Mouse (Mus musculus): ENCODE measurements around the gene Fam19a4.
"Not testable (repeated sequence)": the region's sequence is repeated elsewhere in the genome, so short reads cannot be mapped to it uniquely, and the experiment has no call there.

Fam19a4 gene

DNA sequence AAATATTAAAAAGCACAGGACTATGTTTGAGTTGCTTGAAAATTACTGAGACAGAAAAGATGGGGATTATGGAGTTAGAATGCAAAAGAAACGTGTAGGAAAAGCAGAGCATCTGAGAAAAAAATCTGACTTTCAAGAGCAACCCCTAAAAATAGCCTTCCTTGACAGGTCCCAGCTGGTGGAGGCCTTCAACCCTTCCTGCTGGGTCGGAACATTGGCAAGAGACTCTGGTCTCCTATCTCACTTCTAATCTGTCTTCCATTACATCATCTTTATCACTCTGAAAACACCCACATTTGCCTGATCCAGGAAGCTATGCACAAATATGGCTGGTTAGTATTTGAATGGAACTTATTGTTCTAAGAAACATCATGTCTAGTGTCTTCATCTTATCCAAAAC, 115.4 kb downstream of the Fam19a4 start:
- in situ Hi-C loops (cut with MboI), result no loop called here

- in situ Hi-C loops (cut with MboI), result no loop called here
These were observed 124.4 kb downstream of the Fam19a4 start for GRCm38 (mm10) chr6:96935776-96936175.

DNA sequence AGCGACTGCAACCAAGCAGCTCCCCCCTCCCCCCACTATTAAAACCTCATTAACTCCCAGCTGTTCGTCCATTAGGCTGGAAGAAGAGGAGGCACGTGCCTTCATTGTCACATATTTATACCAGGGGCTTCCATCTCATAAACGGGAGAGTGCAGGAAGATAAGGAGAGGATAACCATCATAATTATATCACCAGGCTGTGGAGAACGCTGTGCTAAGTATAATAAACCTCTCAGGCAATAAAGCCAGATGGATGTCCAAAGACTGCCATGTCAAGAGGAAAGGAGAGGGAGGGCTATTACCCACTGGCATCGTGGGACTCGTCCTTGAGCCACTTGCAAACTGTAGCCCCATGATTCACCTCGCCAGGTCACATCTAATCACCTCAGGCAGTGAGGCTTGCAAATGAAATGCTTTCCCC, 151.1 kb downstream of the Fam19a4 start:
- in situ Hi-C loops (cut with MboI), result no loop called here

- in situ Hi-C loops (cut with MboI), result not testable (repeated sequence)
These were observed 183.1 kb downstream of the Fam19a4 start for GRCm38 (mm10) chr6:96877105-96877504.

GRCm38 (mm10) chr6:96876651-96877050, 183.6 kb downstream of the Fam19a4 start:
- in situ Hi-C loops (cut with MboI), result not testable (repeated sequence)

DNA sequence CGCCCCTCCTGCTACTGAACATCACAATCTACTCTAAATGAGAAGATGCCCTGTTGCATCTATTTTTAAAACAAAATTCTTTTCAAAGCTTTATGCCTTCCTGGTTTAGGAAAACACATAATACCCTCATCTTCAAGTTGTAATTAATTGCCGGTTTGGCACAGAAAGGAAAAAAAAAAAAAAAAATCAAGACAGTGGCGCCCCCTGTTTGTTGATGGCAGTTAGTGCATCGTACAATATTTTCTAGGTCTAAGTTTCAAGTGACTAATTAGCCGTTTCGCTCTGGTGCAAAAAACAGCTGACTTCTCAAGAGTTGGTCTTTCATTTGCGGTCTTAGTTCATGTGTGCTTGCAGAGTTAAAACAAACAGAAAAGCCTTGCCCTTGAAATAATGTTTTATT, 207.1 kb downstream of the Fam19a4 start:
- in situ Hi-C loops (cut with MboI), result no loop called here

GRCm38 (mm10) chr6:96843944-96844343, 216.3 kb downstream of the Fam19a4 start:
- in situ Hi-C loops (cut with MboI), result no loop called here

DNA sequence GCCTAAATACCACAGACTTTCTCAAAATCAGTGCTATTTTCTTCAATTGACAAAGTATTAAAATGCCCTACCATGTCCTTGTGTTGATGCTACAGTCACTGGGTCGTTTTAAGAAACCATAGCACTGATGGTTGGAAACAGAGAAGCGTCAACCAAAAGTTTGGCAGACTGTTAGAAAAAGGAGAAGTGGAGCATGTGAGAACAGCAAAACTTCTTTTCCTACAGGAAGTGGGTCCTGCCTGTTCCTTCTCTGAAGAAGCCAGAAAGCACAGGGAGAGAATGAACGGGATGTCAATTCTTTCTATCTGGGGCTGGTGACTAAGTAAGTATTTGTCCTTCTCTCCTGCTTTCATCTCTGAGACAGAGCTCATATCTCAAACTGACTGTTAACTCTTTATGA, 219.6 kb downstream of the Fam19a4 start:
- in situ Hi-C loops (cut with MboI), result no loop called here

GRCm38 (mm10) chr6:96826626-96827025, 233.6 kb downstream of the Fam19a4 start:
- in situ Hi-C loops (cut with MboI), result no loop called here

GRCm38 (mm10) chr6:96802981-96803380, 257.2 kb downstream of the Fam19a4 start:
- in situ Hi-C loops (cut with MboI), result no loop called here

DNA sequence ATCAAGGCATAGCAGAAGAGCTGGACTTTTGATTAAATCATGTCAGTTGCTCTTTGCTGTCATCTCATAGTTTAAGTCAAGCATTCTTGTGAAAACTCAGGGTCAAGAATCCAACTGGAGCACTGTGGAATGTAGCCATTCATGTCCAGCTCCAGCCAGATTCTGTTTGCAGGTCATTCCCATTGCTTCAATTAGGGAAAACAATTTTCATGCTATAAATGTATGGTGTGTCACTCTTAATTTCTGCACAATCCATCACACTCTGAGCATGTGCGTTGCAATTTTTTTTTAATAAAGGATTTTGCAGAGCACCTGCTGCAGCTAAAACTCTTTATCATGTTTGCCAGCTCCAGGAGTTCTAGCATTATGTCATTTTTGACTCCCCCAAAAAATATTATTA, 261.5 kb downstream of the Fam19a4 start:
- in situ Hi-C loops (cut with MboI), result no loop called here

DNA sequence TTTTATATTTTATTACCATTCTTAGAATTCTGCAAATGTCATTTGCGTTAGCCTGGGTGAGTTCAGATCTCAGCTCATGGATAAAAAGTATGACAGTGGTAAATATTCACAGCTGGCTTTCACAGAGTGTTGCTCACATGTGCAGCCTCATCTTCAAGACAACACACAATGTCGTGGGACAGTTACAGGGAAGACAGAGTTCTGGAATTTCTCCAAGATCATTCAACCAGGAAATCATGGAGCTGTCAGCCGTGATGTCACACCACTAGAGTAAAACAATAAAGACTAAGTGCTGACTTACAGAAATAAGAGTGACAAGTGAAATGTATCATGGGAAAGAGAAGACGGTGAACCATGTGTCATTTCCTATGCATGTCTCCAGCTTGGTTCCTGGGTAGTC, 262.8 kb downstream of the Fam19a4 start:
- in situ Hi-C loops (cut with MboI), result no loop called here
